Mouse (Mus musculus): ENCODE data around the gene Olfr126.

DNA sequence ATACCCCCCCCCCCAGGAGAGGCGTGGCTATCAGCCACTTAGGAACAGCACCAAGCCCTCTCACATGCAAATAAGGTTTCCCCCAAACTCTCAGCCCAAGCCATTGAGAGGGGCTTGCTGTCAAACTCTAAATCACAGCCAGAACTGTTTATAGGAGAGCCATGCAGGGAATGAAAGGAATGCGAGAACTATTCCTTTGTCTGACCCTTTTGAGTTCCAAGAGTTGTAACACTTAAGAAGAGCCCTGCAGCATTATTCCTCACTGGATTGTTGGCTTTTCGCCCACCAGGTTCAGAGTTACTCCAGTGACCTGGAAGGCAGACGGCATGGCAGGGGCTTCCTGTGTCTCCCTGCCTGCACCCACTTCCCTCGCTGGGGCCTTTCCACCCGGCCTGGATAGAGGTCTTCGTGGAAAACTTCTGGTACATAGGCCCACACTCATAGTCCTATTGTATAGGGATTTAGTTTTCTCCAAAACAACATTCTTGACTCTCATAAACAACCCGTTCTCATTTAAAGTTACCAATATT lies 22.5 kb downstream of the Olfr126 start:
- TF ChIP-seq POLR2A (IDR thresholded peaks at IDR 0.05; ENCODE audit: borderline replicate concordance, low read depth, low read length) (no peak), CTCF (IDR thresholded peaks at IDR 0.05; ENCODE audit: low read depth, low read length) (no peak)
